Mouse (Mus musculus) liver, embryonic 14.5 days (tissue): ENCODE data around the gene Havcr2. TPM values are rescaled to one million over a fixed set of nuclear protein-coding genes. Genes with fewer than 3 reads are reported as not detected.

Experiments used
- ATAC-seq: fragments of 200-750 bp; cut with Nextera tagmentation; 2 replicates; pipeline ENCODE4 v1.8.0; 2017; ENCODE audit warnings: moderate number of reproducible peaks, mild to moderate bottlenecking, moderate library complexity; ENCODE audit not compliant: insufficient read depth
- DNase-seq, 3 experiments: peaks; one replicate each; pipeline ENCODE4 v3.0.0-alpha.2; 2012 to 2013; ENCODE audit warnings: low read depth in 3 of 3, low spot score in 3 of 3
- H3K27ac ChIP-seq: fragments of 300-500 bp; sonication (generic); 2 replicates; pipeline ENCODE4 v1.5.1; 2014; ENCODE audit warnings: moderate library complexity, mild to moderate bottlenecking, control low read depth, inconsistent platforms
- H3K27me3 ChIP-seq: fragments of 300-500 bp; sonication (generic); 2 replicates; pipeline ENCODE4 v1.6.1; 2014; ENCODE audit warnings: mild to moderate bottlenecking, low read length, moderate library complexity; ENCODE audit not compliant: control insufficient read depth, insufficient read depth
- H3K36me3 ChIP-seq: fragments of 300-500 bp; sonication (generic); replicated peaks from 2 replicates; pipeline ENCODE4 v1.6.1; 2014; ENCODE audit warnings: low read depth; ENCODE audit not compliant: control insufficient read depth, insufficient read depth
- H3K4me1 ChIP-seq, 2 experiments: fragments of 200-500 bp in 1 of 2; fragments of 300-500 bp in 1 of 2; sonication (generic) in 1 of 2; replicated peaks; 2 replicates each; pipeline ENCODE4 v1.6.1; 2012 to 2014; ENCODE audit warnings: antibody characterized with exemption in 1 of 2, inconsistent platforms in 1 of 2, low read length in 1 of 2; ENCODE audit not compliant: control insufficient read depth in 2 of 2, insufficient read depth in 2 of 2
- H3K4me2 ChIP-seq: fragments of 300-500 bp; sonication (generic); 2 replicates; pipeline ENCODE4 v1.6.1; 2014; ENCODE audit warnings: low read depth, mild to moderate bottlenecking, control low read depth, moderate library complexity
- H3K4me3 ChIP-seq, 2 experiments: fragments of 200-500 bp in 1 of 2; fragments of 300-500 bp in 1 of 2; sonication (generic) in 1 of 2; 2 replicates each; pipeline ENCODE4 v1.5.1; 2012 to 2014; ENCODE audit warnings: low read depth in 2 of 2, low read length in 2 of 2, mild to moderate bottlenecking in 2 of 2, control low read depth in 1 of 2, inconsistent platforms in 1 of 2, moderate library complexity in 1 of 2; ENCODE audit not compliant: insufficient read depth in 1 of 2
- H3K9ac ChIP-seq: fragments of 300-500 bp; sonication (generic); replicated peaks from 2 replicates; pipeline ENCODE4 v1.6.1; 2014; ENCODE audit warnings: mild to moderate bottlenecking, control low read depth, moderate library complexity
- H3K9me3 ChIP-seq: fragments of 300-500 bp; sonication (generic); 2 replicates; pipeline ENCODE4 v1.6.1; 2016; ENCODE audit warnings: low read length, mixed read lengths; ENCODE audit not compliant: control insufficient read depth
- CTCF ChIP-seq: IDR thresholded peaks from 2 replicates; pipeline ENCODE4 v1.5.1; 2016; ENCODE audit warnings: antibody characterized with exemption, low read depth, control low read depth
- EP300 ChIP-seq: IDR thresholded peaks from 2 replicates; pipeline ENCODE4 v1.6.1; 2016; ENCODE audit warnings: antibody characterized with exemption, low read depth
- WGBS: fragments of 180-500 bp; shearing (Covaris S2); extraction: QIAGEN DNeasy Blood & Tissue Kit; methylation state at CpG from one replicate; pipeline ENCODE4 v1.1.7; 2014; ENCODE audit not compliant: insufficient replicate concordance; 5-methylcytosine and 5-hydroxymethylcytosine counted together
- polyA plus RNA-seq, 2 experiments: library from polyadenylated mRNA; depleted of rRNA in 1 of 2; stranded (reverse) in 1 of 2; unstranded in 1 of 2; fragments of >200 nt; fragmentation: Nextera tagmentation in 1 of 2; extraction: Ambion mirVana in 1 of 2; gene quantifications; 2 replicates each; pipeline versions ENCODE4 v1.2.1 to v1.2.3; 2012 to 2014

Gene Havcr2
- polyA plus RNA-seq (2012; rRNA removed) (0.12 and 0.23 TPM in 2 replicates), polyA plus RNA-seq (2014; fragmentation: Nextera tagmentation; extraction: Ambion mirVana) (0.10 and 0.33 TPM in 2 replicates)

GRCm38 (mm10) chr11:46454453-46455045 is at the start of gene Havcr2:
Havcr2 (plus strand) TSS chr11:46454935.
- Histone ChIP-seq H3K9ac (no peak within 1 kb of the TSS), H3K27me3 (no peaks in the 10 kb centered on the region), H3K9me3 (no peaks in the 10 kb centered on the region), H3K4me3 (no peak within 1 kb of the TSS), H3K36me3 (no peaks in the 10 kb centered on the region), H3K4me2 (peak within 1 kb of the TSS; percentile 39; the same call in 1 of the 2 replicates), H3K4me1 (peaks cover 9 to 11% of the 10 kb centered on the region in 2 experiments), H3K27ac (no peak within 1 kb of the TSS)
- peak; percentile 88 for ATAC-seq
- peak in 2 of 3 experiments; percentile 45 to 68 for DNase-seq
- peak; percentile 69 for TF ChIP-seq EP300
- no peak for TF ChIP-seq CTCF
- 33% methylated on average over 6 of the region's 6 CpGs for WGBS

DNA sequence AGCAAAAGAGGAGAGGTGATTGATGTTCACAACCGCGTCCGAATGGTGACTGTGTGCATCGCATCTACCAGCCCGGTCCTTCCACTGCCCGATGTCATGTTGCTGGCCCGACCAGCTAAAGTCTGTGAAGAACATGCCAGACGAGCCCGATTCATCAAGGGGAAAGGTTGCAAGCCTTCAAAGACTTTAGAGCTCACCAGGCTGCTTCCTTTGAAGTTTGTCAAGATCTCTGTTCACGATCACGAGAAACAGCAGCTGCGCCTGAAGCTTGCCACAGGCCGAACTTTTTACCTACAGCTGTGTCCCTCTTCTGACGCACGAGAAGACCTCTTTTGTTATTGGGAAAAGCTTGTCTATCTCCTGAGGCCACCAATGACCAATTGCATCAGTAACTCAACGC is 49.7 kb upstream of the Havcr2 start:
- Histone ChIP-seq H3K27me3 (no peaks in the 10 kb centered on the region), H3K27ac (no peak overlapping the region), H3K4me2 (no peak overlapping the region), H3K36me3 (no peaks in the 10 kb centered on the region), H3K4me3 (no peak overlapping the region), H3K9me3 (no peaks in the 10 kb centered on the region), H3K4me1 (peaks cover 0 to under 1% of the 10 kb centered on the region in 2 experiments; a peak in 1 of 4 replicates), H3K9ac (no peak overlapping the region)
- WGBS, result 76% methylated on average over 16 of the region's 16 CpGs
- no peak for ATAC-seq
- DNase-seq, result no peak
- TF ChIP-seq CTCF, result no peak
- no peak for TF ChIP-seq EP300

GRCm38 (mm10) chr11:46406721-46407120 is 48.0 kb upstream of the Havcr2 start:
- Histone ChIP-seq H3K4me3 (no peak overlapping the region), H3K36me3 (no peaks in the 10 kb centered on the region), H3K9me3 (no peaks in the 10 kb centered on the region), H3K4me2 (no peak overlapping the region), H3K27ac (no peak overlapping the region), H3K4me1 (no peaks in the 10 kb centered on the region), H3K9ac (no peak overlapping the region), H3K27me3 (no peaks in the 10 kb centered on the region)
- DNase-seq (no peak), ATAC-seq (no peak)
- TF ChIP-seq CTCF (no peak), EP300 (no peak)
- 56% methylated on average over 10 of the region's 10 CpGs for WGBS

DNA sequence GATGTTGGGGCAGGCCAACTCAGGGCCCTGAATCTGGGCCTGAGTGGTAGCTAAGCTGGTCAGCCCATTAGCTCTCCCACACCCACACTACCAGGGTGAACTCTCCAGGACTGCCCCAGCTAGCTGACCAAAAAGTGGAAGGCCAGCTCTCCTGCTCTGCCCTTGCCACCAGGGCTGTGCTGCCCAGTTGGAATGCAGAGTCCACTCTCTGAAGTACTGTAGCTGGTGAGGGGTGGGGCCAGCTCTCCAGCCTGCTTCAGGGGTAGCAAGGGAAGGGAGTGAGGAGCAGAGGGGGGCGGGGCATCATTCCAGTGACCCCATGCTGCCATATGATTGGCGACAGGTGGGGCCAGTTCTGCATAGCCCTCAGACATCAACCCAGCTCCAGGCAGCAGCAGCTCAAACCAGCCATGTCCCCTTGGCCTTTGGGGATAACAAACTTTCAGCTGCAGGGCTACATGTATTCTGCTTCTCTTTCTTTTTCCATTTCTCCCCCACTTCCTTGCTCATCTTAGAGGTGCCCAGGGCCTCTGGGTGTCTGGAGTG is 44.6 kb upstream of the Havcr2 start:
- ATAC-seq (no peak), DNase-seq (no peak)
- WGBS, result 39% methylated on average over 2 of the region's 2 CpGs
- no peaks in the 10 kb centered on the region for H3K36me3 ChIP-seq
- no peak overlapping the region for H3K9ac ChIP-seq
- H3K4me1 ChIP-seq, result no peaks in the 10 kb centered on the region
- H3K9me3 ChIP-seq, result no peaks in the 10 kb centered on the region
- no peak overlapping the region for H3K4me3 ChIP-seq
- H3K27ac ChIP-seq, result no peak overlapping the region
- TF ChIP-seq EP300, result no peak
- TF ChIP-seq CTCF, result no peak
- no peaks in the 10 kb centered on the region for H3K27me3 ChIP-seq
- no peak overlapping the region for H3K4me2 ChIP-seq

DNA sequence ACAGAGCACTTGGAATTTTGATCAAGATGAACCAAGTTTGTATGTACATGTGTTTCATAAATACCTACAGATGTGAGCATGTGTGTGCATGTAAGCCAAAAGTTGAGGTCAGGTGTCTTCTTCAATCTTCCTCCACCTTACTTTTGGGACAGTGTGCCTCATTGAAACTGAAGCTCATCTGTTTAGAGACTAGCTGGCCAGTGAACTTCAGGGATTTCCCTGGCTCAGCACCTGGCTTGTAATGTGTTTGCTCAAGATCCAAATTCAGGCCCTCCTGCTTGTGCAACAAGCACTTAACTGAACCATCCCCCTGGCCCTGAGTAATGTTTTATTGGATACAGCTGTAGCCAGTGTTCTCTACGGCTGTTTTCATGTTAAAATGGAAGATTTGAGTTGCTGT is 36.3 kb upstream of the Havcr2 start:
- no peak overlapping the region for H3K4me3 ChIP-seq
- no peak overlapping the region for H3K4me2 ChIP-seq
- no peaks in the 10 kb centered on the region for H3K27me3 ChIP-seq
- 40% methylated on average over 1 of the region's 1 CpGs for WGBS
- DNase-seq (no peak), ATAC-seq (no peak)
- H3K27ac ChIP-seq, result no peak overlapping the region
- no peaks in the 10 kb centered on the region for H3K4me1 ChIP-seq
- no peak for TF ChIP-seq CTCF
- TF ChIP-seq EP300, result no peak
- no peaks in the 10 kb centered on the region for H3K9me3 ChIP-seq
- no peak overlapping the region for H3K9ac ChIP-seq
- H3K36me3 ChIP-seq, result no peaks in the 10 kb centered on the region
